Mouse (Mus musculus) kidney, adult 8-10 months (tissue): Measurements from ENCODE around the gene Kctd2.
"Not testable (repeated sequence)": the region's sequence is repeated elsewhere in the genome, so short reads cannot be mapped to it uniquely, and the experiment has no call there.

Experiments
- DNase-seq, 2 experiments: peaks; one replicate each; pipeline ENCODE4 v3.0.0; 2022

The Kctd2 gene

DNA sequence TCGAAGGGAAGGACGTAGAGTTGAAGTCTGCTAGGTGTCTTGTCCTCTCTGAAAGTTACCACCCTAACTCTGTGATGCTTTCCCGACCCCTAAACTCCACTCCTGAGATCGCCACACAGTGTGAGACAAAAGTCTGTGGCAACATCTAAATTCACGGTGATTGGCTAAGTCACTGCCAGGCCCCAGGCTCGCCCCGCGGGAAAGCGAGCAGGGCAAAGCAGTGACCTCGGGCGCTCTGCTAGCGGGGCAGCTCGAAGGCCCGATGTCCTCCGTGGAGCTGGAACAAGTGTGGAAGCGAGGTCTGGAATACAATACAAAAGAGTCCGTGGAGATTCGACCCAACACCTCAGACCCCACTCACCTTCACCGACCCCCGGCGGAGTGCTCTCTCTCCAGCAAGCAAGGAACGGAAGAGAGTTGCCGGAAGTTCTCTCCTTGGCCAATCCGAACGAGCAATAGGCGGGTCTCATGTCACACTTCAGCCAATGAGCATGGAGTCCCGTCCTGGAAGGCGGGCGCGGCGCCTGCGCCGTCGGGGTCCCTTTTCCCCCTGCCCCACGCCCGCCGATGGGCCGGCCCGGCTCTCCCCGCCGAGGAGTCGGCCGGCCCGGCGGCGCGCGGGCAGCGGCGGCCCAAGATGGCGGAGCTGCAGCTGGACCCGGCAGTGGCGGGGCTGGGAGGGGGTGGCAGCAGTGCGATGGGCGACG, at the start of gene Kctd2, which contains the start of gene Atp5h:
Kctd2 (plus strand) TSS at position 598 of the 707 bp plus-strand sequence.
Atp5h (minus strand) TSS at position 432 of the 707 bp plus-strand sequence.
- peak; percentile 94 to 96 for DNase-seq

GRCm38 (mm10) chr11:115370368-115370767, 49.6 kb upstream of the Kctd2 start:
- DNase-seq: no peak

DNA sequence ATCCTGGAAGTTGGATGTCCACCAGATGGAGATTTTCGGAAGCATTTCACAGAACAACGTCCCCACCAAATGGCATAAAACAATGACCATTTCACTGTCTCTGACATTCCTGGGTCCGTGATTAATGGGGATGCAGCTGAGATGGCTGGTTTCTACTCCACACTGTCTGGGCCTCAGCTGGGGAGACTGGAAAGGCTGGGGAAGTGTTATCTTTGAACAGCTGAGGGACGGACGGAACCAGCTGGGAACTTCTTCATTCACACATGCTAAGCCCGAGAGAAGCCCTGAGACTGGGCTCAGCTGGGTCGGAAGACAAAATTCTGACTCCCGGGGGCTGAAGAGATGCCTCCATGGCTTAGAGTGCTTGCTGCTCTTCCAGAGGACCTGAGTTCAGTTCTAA, 48.6 kb upstream of the Kctd2 start:
- no peak for DNase-seq

DNA sequence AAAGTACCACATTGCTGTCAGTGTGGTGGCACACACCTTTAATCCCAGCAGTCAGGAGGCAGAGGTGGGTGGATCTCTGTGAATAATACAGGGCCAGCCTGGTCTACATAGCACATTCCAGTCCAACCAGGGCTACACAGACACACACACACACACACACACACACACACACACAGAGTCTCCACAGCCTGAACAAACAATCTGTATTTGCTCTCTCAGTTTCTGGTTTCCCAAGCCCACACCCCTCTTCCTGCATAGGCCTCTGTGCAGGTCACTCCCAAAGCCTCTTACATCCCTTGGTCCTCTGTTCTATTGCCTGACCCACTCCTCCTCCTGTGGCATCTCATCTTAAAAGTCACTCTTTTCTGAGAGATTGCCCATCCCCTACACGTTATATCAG, 47.9 kb upstream of the Kctd2 start:
- no peak for DNase-seq

- no peak for DNase-seq
Observed at GRCm38 (mm10) chr11:115372737-115373136, 47.2 kb upstream of the Kctd2 start.

DNA sequence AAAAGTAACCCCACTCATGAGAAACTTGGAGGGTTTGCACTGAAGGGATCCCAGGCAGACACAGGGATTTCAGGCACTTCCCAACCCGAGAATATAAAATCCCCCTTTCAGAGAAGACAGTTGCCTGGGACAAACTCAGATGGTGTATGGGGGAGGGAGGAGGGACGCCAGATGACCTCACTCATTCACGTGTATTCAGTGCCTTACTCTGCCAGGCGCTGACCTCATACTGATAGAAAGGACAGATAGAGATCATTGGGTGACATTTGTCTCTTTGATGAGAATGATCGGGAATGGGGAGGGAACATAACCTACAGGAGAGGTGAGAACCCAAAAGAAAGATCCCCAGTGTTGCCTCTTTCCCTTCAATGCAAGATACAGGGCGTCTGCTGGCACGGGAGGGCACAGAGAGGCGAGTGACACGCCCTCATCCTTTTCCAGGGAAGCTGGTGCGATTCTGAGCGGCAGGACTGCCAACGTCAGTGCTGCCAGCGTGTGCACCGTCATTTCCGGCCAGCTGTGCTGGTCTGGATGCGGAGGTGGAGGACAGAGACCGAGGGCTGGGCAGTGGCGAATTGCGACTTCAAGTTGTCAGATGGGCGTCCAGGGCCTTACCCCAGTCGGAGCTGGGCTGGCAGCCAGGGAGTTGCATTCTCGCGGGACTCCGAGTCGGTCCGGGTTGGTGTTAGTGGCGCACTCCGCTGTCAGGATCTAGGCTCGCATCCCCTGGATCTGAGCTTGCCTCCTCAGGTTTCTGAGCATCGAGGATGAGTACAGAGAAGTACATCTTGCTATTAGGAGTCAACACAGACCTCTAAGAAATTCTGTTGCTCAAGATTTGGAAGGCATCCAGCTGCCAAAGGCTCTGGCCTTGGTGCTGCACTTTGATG, 45.9 kb upstream of the Kctd2 start:
- peak; percentile 47 to 50 for DNase-seq

- DNase-seq: no peak
Observed at GRCm38 (mm10) chr11:115374695-115375425, 45.1 kb upstream of the Kctd2 start.

DNA sequence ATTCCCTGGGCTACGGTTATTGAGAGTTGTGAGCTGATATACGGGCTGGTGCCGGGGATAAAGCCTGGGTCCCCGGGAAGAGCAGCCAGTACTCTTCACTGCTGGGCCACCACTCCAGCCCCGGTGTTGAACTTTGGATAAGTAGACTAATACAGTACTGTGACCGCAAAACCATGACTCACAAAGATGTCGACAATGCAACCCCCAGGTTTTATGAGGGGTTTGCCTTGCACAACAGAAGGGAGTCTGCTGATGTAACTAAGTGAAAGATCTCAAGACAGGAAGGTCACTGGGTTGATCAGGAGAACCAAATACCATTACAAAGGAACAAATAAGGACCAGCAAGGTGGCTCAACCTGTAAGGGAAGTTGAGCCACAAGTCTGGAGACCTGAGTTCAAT, 43.2 kb upstream of the Kctd2 start:
- DNase-seq: no peak

- DNase-seq: no peak
Observed at GRCm38 (mm10) chr11:115377254-115377653, 42.7 kb upstream of the Kctd2 start.

DNA sequence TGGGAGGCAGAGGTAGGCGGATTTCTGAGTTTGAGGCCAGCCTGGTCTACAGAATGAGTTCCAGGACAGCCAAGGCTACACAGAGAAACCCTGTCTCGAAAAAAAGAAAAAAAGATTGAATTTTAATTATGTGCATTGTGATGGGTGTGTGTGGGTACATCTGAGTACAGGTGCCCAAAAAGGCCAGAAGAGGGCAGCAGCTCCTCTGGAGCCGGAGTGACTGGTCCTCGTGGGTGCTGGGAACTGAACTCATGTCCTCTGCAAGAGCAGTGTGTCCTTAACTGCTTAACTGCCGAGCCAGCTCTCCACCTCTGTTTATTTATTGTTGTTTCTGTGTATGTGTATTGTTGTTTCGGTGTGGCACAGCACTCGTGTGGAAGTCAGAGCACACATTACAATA, 42.1 kb upstream of the Kctd2 start:
- DNase-seq: no peak

GRCm38 (mm10) chr11:115381276-115381675, 38.7 kb upstream of the Kctd2 start:
- no peak for DNase-seq

DNA sequence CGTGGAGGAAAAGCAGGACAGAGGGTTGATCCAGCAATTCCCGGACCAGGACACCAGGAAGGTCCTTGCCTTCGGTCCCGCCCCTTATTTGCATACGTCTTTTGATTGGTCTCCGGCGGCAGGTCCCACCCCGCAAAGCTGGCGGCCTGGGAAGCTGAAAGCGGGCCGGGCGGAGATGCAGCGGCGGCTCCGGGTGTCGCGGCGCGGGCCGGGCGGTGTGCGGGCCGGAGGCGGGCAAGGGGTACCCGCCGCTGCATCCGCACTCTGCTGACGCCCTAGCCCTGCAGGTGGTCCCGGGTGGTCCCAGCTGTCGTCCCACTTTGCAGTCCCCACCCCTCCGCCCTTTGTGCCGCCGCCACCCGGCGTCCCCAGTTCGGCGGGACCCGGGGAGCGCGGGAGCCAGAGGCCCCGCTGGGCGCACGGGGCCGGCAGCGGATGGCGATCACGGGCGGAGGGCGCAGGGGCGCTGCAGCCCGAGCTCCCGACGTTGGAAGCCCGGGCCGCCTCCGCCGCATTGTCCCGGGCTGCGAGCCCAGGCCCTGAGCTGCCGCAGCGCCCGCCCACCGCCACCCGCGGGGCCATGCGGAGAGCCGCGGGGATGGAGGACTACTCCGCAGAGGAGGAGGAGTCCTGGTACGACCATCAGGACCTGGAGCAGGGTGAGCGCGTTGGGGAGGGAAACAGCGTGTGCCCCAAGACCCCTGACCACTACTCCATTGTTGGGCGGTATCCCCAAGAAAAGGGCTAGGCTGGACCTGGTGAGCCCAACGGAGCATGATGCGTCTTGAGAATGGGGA, 38.0 kb upstream of the Kctd2 start, which contains the start of gene Cdr2l:
Cdr2l (plus strand) TSS at position 174 of the 797 bp plus-strand sequence.
- DNase-seq: peak; percentile 92

DNA sequence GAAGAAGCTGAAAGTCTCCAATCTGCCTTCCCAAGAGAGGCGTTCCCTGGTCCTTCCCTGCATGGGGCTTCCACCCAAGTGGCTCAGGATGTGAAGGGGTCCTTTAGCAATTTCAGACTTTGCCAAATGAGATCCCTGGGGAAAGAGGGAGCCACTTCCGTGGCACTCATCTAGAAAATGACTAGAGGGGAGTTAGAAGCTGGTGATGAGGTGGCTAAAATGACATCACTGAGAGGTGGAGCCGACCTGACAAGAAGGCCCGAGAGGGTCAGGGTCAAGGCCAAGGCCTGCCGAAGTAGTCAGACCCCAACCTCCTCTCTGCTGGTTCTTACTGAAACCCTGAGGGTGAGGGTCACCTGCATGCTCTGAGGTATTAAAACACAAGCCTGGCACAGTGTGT, 37.0 kb upstream of the Kctd2 start:
- no peak for DNase-seq

DNA sequence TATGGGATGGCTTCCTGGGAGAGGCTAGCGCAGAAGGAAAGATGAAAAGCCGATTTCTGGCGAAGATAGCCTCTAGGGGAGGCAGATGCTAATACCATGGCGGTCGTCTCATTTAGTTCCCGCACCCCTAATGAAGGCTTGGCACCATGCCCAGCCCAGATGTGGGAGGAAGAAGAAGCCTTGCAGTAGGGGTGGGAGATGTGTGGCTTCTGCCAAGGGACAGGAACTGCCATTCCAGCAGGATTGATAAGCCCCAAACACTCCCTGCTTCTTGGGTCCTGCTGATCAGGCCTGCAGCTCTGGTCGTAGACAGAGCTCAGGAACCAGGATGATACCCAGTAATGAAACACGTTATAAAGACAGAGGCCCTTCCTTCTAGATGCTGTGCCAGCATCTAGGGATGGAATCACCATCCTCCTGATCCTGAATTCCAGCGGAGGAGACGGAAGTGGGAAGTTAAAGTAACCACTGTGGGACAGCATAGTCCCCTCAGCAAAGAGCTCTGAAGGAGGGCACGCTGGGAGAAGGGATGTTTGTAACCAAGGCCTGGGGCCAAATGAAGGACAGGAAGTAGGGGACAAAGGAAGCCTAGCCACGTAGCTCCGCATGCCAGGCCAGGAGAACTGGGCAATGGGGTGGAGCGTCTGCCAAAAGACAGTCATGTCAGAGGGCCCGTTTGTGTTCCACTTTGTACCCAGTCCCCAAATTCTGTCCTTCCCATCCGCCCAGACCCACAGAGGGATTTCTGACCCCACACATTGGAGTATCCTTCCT, 36.0 kb upstream of the Kctd2 start:
- no peak for DNase-seq

DNA sequence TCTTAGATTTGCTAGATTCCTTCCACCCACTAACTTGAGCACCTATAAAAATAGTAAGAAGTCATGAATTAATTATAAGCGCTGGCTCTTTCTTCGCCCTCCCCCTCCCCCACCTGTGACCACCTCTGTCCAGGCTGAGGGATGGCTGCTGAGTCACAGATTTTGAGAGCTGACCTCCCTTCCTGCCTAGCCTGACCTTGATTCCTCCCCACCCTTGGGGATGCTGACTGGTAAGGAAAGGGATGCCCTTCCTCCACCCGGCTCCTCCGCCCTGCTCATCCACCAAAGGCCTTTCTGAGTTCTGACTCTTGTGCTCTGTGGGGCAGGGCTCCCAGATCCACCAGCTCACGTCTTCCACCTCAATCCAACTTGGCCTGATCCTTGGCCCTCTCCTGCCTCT, 35.3 kb upstream of the Kctd2 start:
- no peak for DNase-seq

DNA sequence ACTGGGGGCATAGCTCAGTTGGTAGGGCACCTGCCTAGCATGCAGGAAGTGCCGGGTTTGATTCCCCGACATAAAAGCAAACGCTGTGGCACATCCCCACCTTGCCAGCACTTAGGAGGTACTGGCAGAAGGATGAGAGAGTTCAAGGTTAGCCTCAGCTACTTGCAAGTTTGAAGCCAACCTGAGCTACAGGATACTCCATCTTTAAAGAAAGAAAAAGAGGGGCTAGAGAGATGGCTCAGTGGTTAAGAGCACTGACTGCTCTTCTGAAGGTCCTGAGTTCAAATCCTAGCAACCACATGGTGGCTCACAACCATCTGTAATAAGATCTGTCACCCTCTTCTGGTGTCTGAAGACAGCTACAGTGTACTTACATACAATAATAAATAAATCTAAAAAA, 33.1 kb upstream of the Kctd2 start:
- not testable (repeated sequence) for DNase-seq

GRCm38 (mm10) chr11:115391358-115391757, 28.6 kb upstream of the Kctd2 start:
- no peak for DNase-seq

DNA sequence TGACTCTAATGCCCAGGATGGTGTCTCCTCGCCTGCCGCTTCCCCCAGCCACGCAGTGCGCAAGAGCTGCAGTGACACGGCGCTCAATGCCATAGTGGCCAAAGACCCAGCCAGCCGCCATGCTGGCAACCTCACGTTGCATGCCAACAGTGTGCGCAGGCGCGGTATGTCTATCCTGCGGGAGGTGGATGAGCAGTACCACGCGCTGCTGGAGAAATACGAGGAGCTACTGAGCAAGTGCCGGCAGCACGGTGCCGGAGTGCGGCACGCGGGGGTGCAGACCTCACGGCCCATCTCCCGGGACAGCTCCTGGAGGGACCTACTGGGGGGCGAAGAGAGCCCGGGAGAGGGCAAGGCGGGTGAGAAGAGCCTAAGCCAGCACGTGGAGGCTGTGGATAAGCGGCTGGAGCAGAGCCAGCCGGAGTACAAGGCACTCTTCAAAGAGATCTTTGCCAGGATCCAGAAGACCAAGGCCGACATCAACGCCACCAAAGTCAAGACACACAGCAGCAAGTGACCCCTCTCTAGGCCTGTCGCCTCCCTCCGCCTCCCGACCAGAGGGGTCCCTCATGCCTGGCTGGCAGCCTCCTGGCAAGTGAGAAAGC, 26.1 kb upstream of the Kctd2 start:
- no peak for DNase-seq

DNA sequence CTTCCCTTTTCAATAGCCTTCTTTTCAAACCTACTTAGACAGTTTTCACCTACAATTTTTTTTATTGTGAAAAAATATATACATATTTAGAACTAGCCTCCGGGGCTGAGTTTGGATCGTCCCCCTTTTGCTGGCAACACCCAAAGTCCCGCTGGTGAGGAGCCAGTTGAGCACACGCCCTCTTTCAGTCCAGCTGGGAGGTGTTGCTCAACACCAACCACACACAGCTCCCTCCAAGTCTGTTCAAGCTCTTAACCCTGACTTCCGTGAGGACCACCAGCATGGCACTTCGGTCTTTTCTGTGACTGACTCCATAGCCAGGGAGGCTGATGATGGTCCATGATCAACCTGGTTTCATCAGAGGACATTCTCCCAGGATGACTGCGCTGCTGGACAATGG, 21.8 kb upstream of the Kctd2 start:
- no peak for DNase-seq

GRCm38 (mm10) chr11:115400126-115400525, 19.8 kb upstream of the Kctd2 start:
- DNase-seq: no peak
